Mouse (Mus musculus) intestine, postnatal 0 days (tissue): ENCODE measurements at regions not wholly inside any gene's neighbourhood (a gene's known extent, or its start where the extent isn't known, plus 50 kb on each side); places are given as distances from the start of the nearest gene placed in this dataset.
"Not testable (repeated sequence)": the region's sequence is repeated elsewhere in the genome, so short reads cannot be mapped to it uniquely, and the experiment has no call there.

Experiments used
- ATAC-seq: fragments of 200-750 bp; cut with Nextera tagmentation; 2 replicates; pipeline ENCODE4 v1.8.0; 2017; ENCODE audit warnings: mild to moderate bottlenecking, moderate TSS enrichment, moderate library complexity
- H3K27ac ChIP-seq: fragments of 300-500 bp; sonication (generic); 2 replicates; pipeline ENCODE4 v1.5.1; 2014; ENCODE audit warnings: mild to moderate bottlenecking, low read depth, low read length, moderate library complexity
- H3K27me3 ChIP-seq: fragments of 300-500 bp; sonication (generic); replicated peaks from 2 replicates; pipeline ENCODE4 v1.6.1; 2014; ENCODE audit warnings: low read length, mixed read lengths; ENCODE audit not compliant: control insufficient read depth, insufficient read depth
- H3K36me3 ChIP-seq: fragments of 300-500 bp; sonication (generic); 2 replicates; pipeline ENCODE4 v1.6.1; 2014; ENCODE audit warnings: mild to moderate bottlenecking, moderate library complexity; ENCODE audit not compliant: control insufficient read depth, insufficient read depth
- H3K4me1 ChIP-seq: fragments of 300-500 bp; sonication (generic); replicated peaks from 2 replicates; pipeline ENCODE4 v1.6.1; 2014; ENCODE audit warnings: antibody characterized with exemption, low read length, mixed read lengths; ENCODE audit not compliant: control insufficient read depth, insufficient read depth
- H3K4me2 ChIP-seq: fragments of 300-500 bp; sonication (generic); replicated peaks from 2 replicates; pipeline ENCODE4 v1.6.1; 2014; ENCODE audit warnings: low read depth, mild to moderate bottlenecking, moderate library complexity
- H3K4me3 ChIP-seq: fragments of 300-500 bp; sonication (generic); 2 replicates; pipeline ENCODE4 v1.5.1; 2014; ENCODE audit warnings: low read depth, low read length
- H3K9ac ChIP-seq: fragments of 300-500 bp; sonication (generic); 2 replicates; pipeline ENCODE4 v1.6.1; 2014; ENCODE audit warnings: mild to moderate bottlenecking, low read depth, low read length
- H3K9me3 ChIP-seq: fragments of 300-500 bp; sonication (generic); 2 replicates; pipeline ENCODE4 v1.6.1; 2016; ENCODE audit warnings: mixed run types; ENCODE audit not compliant: control insufficient read depth
- CTCF ChIP-seq: sonication (generic); IDR thresholded peaks from 2 replicates; pipeline ENCODE4 v1.5.1; 2016; ENCODE audit warnings: low read depth, mild to moderate bottlenecking, control low read depth, antibody characterized with exemption, moderate library complexity
- WGBS: fragments of 180-500 bp; shearing (Covaris S2); extraction: QIAGEN DNeasy Blood & Tissue Kit; methylation state at CpG from one replicate; pipeline ENCODE4 v1.1.7; 2014; 5-methylcytosine and 5-hydroxymethylcytosine counted together

GRCm38 (mm10) chr19:51355701-51356100 is 677.3 kb upstream of the Sorcs1 start:
- WGBS, result 27% methylated on average over 1 of the region's 1 CpGs
- no peak overlapping the region for H3K27ac ChIP-seq
- no peak overlapping the region for H3K4me2 ChIP-seq
- no peak overlapping the region for H3K4me3 ChIP-seq
- no peaks in the 10 kb centered on the region for H3K4me1 ChIP-seq
- no peak for ATAC-seq
- H3K27me3 ChIP-seq, result no peaks in the 10 kb centered on the region
- no peak overlapping the region for H3K9ac ChIP-seq
- no peak for TF ChIP-seq CTCF
- H3K36me3 ChIP-seq, result no peaks in the 10 kb centered on the region
- H3K9me3 ChIP-seq, result no peaks in the 10 kb centered on the region

- H3K27me3 ChIP-seq, result no peaks in the 10 kb centered on the region
- no peak overlapping the region for H3K4me3 ChIP-seq
- H3K4me2 ChIP-seq, result no peak overlapping the region
- H3K27ac ChIP-seq, result no peak overlapping the region
- no peaks in the 10 kb centered on the region for H3K4me1 ChIP-seq
- H3K36me3 ChIP-seq, result no peaks in the 10 kb centered on the region
- H3K9ac ChIP-seq, result no peak overlapping the region
- TF ChIP-seq CTCF, result no peak
- WGBS, result 83% methylated on average over 2 of the region's 2 CpGs
- no peak for ATAC-seq
- H3K9me3 ChIP-seq, result no peaks in the 10 kb centered on the region
Observed at GRCm38 (mm10) chr19:51340491-51340890, 662.0 kb upstream of the Sorcs1 start.

DNA sequence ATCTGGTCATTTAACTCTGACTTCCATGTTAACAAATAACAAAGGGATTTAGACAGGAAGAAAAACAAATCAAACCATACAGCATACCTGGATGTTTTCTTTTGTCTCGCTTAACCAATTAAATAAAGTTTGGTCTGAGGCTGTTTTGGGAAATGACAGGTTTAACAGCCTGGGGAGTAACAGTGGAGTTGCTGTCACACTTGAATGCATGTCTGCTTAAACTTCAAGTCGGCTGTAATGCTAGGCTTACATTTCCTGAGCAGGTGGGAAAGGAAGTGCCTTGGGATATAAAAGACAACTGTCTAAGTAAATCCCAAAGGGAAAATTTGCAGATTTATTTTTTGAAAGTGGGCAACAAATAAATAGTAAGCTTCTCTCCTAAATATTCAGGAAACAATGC is 651.6 kb upstream of the Sorcs1 start:
- Histone ChIP-seq H3K27me3 (no peaks in the 10 kb centered on the region), H3K4me1 (no peaks in the 10 kb centered on the region), H3K4me2 (no peak overlapping the region), H3K9me3 (no peaks in the 10 kb centered on the region), H3K4me3 (no peak overlapping the region), H3K9ac (no peak overlapping the region), H3K36me3 (no peaks in the 10 kb centered on the region), H3K27ac (no peak overlapping the region)
- ATAC-seq, result no peak
- whole genome bisulfite sequencing, result 60% methylated on average over 2 of the region's 2 CpGs
- TF ChIP-seq CTCF, result no peak

DNA sequence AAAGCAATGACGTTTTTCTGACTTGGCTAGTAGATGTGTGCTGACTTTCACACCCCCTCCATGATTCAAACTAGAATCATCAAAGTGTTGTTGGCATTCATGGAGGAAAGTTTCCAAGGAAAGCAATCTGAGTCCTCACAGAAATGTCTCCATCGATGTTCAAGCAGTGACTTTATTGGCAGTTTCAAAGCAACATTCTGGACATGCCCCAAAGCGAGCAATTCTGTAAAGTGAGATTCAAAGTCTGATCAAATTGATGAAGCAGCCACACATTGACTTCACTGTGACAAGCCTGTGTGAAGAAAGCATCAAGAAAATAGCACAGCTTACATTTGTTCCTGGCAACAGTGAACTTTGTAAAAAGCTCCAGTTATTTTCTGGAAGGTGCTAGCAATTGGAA is 625.3 kb upstream of the Sorcs1 start:
- Histone ChIP-seq H3K27ac (no peak overlapping the region), H3K36me3 (no peaks in the 10 kb centered on the region), H3K9me3 (no peaks in the 10 kb centered on the region), H3K27me3 (no peaks in the 10 kb centered on the region), H3K9ac (no peak overlapping the region), H3K4me3 (no peak overlapping the region), H3K4me1 (no peaks in the 10 kb centered on the region), H3K4me2 (no peak overlapping the region)
- WGBS, result 73% methylated on average over 3 of the region's 3 CpGs
- TF ChIP-seq CTCF, result no peak
- no peak for ATAC-seq

DNA sequence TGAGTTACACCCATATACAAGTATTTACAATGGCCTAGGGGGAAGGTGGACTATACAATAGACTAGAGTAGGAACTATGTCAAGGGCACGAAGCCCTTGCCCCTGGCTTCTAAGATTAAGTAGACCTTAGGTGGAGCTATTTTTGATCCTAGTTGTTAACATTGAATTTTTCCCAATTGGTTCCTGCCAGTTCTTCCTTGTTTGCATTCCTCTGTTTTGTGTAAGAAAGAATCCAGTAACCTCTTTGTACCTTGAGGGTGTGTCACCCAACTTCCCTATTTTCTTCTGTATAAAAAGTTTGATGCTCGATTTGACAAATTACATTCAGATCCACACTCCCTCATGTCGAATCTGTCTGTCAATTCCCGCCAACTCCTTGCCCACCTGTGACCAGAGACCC is 618.2 kb upstream of the Sorcs1 start:
- H3K4me3 ChIP-seq, ATAC-seq, H3K4me1 ChIP-seq, H3K27me3 ChIP-seq, H3K27ac ChIP-seq, H3K36me3 ChIP-seq, H3K9ac ChIP-seq, H3K4me2 ChIP-seq, H3K9me3 ChIP-seq: not testable (repeated sequence)
- WGBS, result 82% methylated on average over 4 of the region's 4 CpGs

DNA sequence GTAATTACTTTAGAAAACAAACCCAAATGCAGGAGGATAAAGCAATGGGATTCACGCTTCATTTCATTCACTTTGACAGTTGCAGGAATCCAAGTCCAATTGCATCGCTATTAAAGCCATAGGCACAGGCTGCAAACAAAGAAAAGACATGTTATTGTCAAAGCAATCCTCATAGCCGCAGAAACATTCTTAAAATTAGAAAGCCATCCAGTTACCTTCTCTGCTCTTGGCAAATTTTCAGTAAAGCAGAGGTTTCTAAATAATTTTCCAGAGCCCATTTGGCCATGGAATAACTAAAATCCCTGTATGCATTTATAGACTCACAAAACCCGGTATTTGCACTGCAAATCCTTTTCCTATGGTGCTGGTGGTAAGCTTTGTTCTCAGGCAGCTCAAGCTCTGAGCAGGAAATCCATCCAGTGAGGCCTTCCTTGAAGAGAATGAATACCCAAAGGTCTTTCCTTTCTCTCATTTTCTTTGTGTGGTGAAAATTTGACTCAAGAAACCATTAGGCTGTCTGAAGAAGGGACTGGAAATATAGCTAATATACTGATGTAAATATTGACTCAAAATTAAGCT is 590.6 kb upstream of the Sorcs1 start:
- no peak overlapping the region for H3K4me2 ChIP-seq
- WGBS, result 61% methylated on average over 4 of the region's 4 CpGs
- H3K9ac ChIP-seq, result no peak overlapping the region
- H3K27ac ChIP-seq, result no peak overlapping the region
- no peaks in the 10 kb centered on the region for H3K36me3 ChIP-seq
- no peak for TF ChIP-seq CTCF
- no peaks in the 10 kb centered on the region for H3K9me3 ChIP-seq
- ATAC-seq, result no peak
- H3K27me3 ChIP-seq, result no peaks in the 10 kb centered on the region
- H3K4me1 ChIP-seq, result no peaks in the 10 kb centered on the region
- no peak overlapping the region for H3K4me3 ChIP-seq

- Histone ChIP-seq H3K27ac (no peak overlapping the region), H3K4me2 (no peak overlapping the region), H3K36me3 (no peaks in the 10 kb centered on the region), H3K4me1 (no peaks in the 10 kb centered on the region), H3K9ac (no peak overlapping the region), H3K4me3 (no peak overlapping the region), H3K9me3 (no peaks in the 10 kb centered on the region), H3K27me3 (no peaks in the 10 kb centered on the region)
- peak; percentile 19; the same call in 1 of the 2 replicates for ATAC-seq
- no peak for TF ChIP-seq CTCF
- WGBS, result 34% methylated on average over 2 of the region's 2 CpGs
Observed at GRCm38 (mm10) chr19:51240295-51240864, 561.9 kb upstream of the Sorcs1 start.
